Mouse (Mus musculus) forelimb bud, embryonic 11.5 days (tissue): Measurements from ENCODE around the gene Mrpl55.

Source experiments
- DNase-seq: peaks from one replicate; pipeline ENCODE4 v3.0.0-alpha.2; 2012; ENCODE audit warnings: low read depth, low spot score

Gene Mrpl55

DNA sequence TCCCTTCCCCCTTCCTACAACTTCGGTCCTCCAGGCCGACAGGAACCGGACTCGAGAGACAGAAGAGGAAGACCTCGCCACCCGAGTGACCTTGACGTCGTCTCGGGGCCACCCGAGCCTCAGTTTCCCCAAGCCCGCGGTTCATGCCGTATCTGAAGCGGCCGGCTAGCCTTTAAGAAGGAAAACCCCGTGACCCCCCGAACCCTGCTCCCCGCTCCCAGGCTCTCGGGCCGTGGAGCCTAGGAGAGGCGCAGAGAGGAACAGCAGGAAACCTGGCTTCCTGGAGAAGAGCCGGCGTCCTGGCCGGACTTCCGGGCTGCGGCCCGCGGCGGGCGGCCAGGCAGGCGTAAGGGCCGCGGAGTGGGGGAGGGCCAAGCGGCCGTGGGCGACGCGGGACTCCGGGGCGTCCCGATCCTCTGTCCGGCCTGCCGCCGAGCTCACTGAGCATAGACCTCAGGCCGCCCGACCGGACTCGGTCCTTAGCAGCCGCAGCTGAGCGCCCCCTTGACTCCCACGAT, 25.4 kb downstream of the Mrpl55 start:
- DNase-seq, result no peak

DNA sequence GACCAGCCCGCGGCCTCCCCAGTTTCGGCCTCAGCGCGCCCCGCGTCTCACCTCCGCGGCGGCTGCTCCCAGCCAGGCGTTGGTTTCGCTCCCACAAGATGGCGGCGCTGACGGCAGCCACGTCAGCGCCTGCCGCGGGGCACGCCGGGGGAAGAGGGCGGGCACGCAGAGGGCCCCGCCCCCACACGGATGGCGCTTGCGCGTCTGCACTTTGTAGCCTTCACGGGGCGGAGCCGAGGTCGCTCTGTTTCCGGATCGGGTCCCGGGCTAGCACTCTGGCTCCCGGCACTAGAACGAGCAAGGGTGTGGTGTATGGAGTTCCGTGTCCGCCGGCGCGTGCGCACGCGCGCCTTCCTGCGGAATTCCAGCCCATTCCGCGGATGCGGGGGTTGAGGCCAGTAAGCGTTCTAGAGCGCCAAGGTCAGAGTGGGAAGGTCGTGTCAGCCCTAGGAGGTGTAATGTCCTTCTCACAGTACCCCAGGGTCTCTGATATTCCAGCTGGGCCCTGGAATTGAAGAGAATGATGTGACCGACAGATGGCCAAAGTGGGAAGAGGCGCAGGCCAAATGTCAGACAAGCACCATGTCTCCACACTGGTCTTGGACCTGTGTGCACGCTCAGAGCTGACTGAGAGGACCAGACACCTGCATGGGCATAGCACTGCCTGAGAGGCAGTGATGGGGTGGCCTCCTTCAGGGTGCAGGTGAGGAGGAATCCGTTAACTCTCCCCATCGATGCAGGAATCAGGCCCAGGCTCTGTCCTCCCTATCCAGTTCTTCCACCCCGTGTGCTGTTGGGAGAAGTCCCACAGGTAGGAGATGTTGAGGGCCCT, 26.1 kb downstream of the Mrpl55 start, which contains the start of gene Arf1:
Gene Arf1, minus strand, starts transcription at position 149 of the 832 bp plus-strand sequence.
- DNase-seq, result peak; percentile 97

DNA sequence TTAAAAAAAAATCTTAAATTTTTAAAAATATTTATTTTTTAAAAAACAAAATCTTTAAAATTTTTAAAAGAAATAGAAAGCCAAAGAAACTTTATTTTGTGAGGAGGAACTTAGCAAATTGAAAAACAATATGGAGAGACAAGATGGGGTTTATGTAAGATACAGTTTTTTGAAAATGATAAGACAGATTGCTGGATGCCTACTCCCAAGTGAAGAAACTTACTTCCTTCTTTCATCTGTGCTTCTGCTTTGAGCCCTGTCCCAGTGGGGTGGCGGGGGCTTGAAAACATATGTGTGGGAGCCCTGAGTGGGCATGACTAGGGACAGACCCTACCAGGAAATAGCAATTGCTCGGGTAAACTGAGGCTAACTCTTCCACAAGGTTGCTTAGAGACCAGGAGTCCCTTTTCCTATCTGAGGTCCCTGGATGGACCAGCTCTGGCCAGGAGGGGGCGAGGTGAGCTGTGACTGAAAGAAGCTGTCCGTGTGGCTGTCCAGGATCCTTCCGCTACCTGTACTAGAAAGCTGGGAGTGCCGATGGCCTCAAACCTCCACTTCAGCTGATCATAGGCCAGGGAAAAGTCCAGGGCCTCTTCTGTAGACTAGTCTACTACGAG, 28.0 kb downstream of the Mrpl55 start:
- peak; percentile 37 for DNase-seq

DNA sequence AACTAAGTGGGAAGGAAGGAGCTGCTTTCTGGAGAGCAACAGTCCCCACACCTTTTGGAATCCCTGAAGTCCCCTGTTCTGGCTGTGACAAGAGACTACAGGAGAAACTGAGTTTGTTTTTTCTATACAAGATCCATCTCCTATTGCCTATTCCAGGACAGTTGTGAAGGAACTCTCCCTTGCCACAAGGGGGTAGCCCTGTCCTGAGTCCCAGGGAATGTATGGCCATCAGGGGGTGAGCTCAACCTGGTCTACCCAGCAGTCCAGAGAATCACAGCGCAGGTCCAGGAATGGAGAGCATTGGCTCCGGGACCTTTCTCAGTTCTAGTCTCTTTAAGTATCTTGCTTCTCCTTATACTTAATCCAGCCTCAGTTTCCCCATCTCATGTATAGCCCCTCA, 30.5 kb downstream of the Mrpl55 start:
- DNase-seq, result no peak

DNA sequence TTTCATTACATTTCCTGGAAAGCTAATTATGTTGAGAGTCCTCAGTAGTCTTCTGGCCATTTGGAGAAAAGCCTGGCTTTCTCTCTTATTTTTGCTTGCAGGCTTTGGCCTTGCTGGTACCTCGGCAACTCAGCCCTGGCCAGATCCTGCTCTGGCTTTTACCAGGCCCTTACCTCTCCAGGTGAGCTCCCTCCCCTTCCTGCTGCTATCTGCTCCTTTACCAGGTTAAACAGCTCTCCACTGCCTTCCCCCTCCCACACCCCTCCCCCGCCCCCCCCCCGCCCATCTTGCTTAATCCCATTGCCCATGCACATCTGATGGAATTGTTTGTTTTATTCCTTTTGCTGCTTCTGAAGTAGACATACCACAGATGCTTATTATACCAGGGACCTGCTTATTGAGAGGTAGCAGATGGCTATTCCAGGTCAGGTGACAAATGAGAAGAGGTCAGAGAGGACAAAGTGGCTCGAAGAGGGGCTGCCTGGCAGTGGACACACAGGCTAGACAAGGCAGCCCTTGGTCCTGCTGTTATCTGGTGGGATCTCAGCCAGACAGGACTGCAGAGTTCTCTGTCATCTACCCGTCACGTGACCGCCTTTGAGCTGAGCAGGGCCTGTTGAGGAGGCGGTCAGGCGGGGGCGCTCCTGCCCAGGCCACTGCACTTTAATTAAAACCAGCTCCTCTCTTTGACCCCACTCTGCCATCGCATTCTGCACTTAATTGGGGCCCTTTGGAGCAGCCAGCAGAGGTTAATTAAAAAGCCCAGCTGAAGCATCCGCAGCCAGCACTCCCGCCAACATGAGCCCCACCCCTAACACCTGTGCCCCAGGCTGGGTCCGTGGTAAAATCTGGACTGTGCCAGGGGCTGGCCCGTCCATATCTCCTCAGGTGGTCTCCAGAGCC, 36.5 kb downstream of the Mrpl55 start:
- peak; percentile 71 for DNase-seq

DNA sequence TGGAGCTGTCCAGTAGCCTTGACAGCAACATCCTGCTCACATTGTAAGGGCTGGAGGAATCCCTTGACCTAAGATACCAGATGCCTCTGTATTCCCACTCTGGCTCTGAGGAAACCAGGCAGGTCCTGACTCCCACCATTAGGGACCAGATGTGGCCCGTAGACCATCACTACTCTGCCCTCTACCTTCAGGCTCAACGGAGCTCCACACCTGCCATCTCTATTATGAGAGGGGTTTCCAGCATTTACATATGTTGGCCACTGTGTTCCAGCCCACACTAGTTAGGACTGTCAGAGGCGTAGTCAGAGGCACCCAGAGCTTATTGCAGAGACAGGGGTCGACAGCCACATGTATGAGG, 37.1 kb downstream of the Mrpl55 start:
- DNase-seq, result peak; percentile 20

GRCm38 (mm10) chr11:59239796-59240195, 37.5 kb downstream of the Mrpl55 start:
- no peak for DNase-seq

DNA sequence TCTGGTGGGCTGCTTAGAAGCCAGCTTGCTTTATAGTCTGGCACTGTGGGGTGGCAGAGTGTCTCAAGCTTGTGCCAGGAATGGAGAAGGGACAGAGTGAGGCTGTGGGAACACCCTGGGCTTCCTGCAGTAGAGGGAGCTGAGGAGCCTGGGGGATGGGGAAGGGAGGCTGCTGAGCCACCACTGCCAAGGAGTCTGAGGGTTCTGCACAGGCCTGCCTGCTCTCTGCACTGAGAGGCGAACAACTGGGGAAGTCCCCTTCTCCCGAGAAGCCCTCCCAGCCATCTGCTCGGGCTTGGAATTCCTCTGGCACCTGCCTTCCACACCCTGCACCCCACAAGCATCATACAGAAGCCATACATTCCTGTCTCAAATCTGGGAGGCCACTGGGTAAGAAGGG, 39.6 kb downstream of the Mrpl55 start:
- DNase-seq, result no peak

DNA sequence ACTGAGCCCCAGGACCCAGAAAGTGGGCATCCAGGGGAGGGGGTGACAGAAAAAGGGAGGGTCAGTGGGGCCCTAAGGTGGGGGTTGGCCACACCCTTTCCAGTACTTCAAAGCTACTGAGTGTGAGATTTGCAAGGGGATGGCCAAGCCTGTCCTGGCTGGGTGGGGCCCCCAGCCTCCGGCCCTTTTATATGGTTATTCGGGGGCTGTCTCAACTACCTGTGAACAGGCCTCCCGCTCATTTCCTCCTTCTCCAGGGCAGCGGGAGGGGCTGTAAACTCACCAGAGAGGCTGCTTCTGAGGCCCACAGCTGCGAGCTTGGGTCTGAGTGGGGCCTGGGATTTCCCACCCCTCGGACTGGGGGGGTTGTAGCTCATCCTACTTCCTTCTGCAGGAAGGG, 41.6 kb downstream of the Mrpl55 start:
- DNase-seq, result no peak

- DNase-seq, result no peak
These were observed 45.8 kb downstream of the Mrpl55 start for GRCm38 (mm10) chr11:59248101-59248500.
